Mouse (Mus musculus) neural tube, embryonic 13.5 days (tissue): ENCODE measurements around the gene Dstn. TPM values are rescaled to one million over a fixed set of nuclear protein-coding genes. Genes with fewer than 3 reads are reported as not detected.

ENCODE experiments used
- ATAC-seq: fragments of 200-750 bp; cut with Nextera tagmentation; 2 replicates; pipeline ENCODE4 v1.8.0; 2017; ENCODE audit warnings: low read depth, mild to moderate bottlenecking, moderate TSS enrichment, moderate library complexity
- H3K27ac ChIP-seq: fragments of 300-500 bp; sonication (generic); replicated peaks from 2 replicates; pipeline ENCODE4 v1.5.1; 2015; ENCODE audit warnings: moderate library complexity, mild to moderate bottlenecking, inconsistent platforms
- H3K27me3 ChIP-seq: fragments of 300-500 bp; sonication (generic); 2 replicates; pipeline ENCODE4 v1.6.1; 2015; ENCODE audit warnings: mild to moderate bottlenecking, inconsistent platforms
- H3K36me3 ChIP-seq: fragments of 300-500 bp; sonication (generic); 2 replicates; pipeline ENCODE4 v1.6.1; 2015; ENCODE audit warnings: mild to moderate bottlenecking, inconsistent platforms
- H3K4me1 ChIP-seq: fragments of 300-500 bp; sonication (generic); replicated peaks from 2 replicates; pipeline ENCODE4 v1.6.1; 2015; ENCODE audit warnings: inconsistent platforms
- H3K4me2 ChIP-seq: fragments of 300-500 bp; sonication (generic); 2 replicates; pipeline ENCODE4 v1.6.1; 2015; ENCODE audit warnings: inconsistent platforms, mild to moderate bottlenecking, moderate library complexity
- H3K4me3 ChIP-seq: fragments of 300-500 bp; sonication (generic); 2 replicates; pipeline ENCODE4 v1.5.1; 2015; ENCODE audit warnings: mild to moderate bottlenecking, inconsistent platforms
- H3K9ac ChIP-seq: fragments of 300-500 bp; sonication (generic); 2 replicates; pipeline ENCODE4 v1.6.1; 2015; ENCODE audit warnings: moderate library complexity, mild to moderate bottlenecking, inconsistent platforms
- H3K9me3 ChIP-seq: fragments of 300-500 bp; sonication (generic); 2 replicates; pipeline ENCODE4 v1.6.1; 2016; ENCODE audit warnings: inconsistent platforms
- WGBS: fragments of 180-500 bp; shearing (Covaris S2); methylation state at CpG from one replicate; pipeline ENCODE4 v1.1.7; 2015; 5-methylcytosine and 5-hydroxymethylcytosine counted together
- polyA plus RNA-seq: library from polyadenylated mRNA; unstranded; fragments of >200 nt; fragmentation: Nextera tagmentation; extraction: Ambion mirVana; gene quantifications from 2 replicates; pipeline ENCODE4 v1.2.1, GENCODE M21; 2015

Dstn gene
- polyA plus RNA-seq, 1 experiment from 2014 or later: 477 TPM

DNA sequence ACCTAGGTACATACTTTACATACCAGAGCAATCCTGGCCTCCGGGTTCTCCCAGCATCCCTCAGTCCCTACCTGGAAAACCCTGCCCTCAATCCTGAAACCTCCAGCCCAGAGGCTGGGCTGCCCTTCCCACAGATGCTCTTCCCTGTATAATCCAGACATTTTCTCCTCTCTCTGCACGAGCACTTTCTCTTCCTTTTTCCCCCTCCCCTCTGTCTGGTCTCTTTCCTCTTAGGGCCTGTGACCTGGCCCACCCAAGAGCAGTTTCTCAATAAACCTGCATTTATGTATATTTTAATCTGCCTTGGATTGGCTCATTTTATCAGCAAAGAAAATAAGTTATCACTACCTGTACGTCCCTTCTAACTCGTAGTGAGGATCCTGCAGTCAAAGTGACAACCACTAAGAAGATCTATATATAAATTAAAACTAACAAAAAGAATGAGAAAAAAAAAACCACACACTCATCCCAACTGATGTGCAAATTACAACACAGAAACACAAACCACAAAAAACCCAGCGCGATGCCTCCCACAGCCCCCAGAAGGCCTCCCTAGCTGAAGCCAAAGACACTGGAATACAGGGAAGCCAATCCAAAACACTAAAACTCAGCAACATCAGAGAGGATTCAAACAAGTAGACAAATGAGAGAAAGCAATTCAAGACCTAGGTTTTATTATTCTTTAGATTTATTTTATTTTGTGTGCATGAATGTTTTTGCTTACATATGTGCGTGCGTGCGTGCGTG lies 23.6 kb upstream of the Dstn start:
- no peaks in the 10 kb centered on the region for H3K36me3 ChIP-seq
- no peak for ATAC-seq
- no peaks in the 10 kb centered on the region for H3K9me3 ChIP-seq
- WGBS: 89% methylated on average over 10 of the region's 10 CpGs
- no peak overlapping the region for H3K9ac ChIP-seq
- H3K27ac ChIP-seq: no peak overlapping the region
- H3K4me3 ChIP-seq: no peak overlapping the region
- H3K4me1 ChIP-seq: no peaks in the 10 kb centered on the region
- no peak overlapping the region for H3K4me2 ChIP-seq
- H3K27me3 ChIP-seq: no peaks in the 10 kb centered on the region

DNA sequence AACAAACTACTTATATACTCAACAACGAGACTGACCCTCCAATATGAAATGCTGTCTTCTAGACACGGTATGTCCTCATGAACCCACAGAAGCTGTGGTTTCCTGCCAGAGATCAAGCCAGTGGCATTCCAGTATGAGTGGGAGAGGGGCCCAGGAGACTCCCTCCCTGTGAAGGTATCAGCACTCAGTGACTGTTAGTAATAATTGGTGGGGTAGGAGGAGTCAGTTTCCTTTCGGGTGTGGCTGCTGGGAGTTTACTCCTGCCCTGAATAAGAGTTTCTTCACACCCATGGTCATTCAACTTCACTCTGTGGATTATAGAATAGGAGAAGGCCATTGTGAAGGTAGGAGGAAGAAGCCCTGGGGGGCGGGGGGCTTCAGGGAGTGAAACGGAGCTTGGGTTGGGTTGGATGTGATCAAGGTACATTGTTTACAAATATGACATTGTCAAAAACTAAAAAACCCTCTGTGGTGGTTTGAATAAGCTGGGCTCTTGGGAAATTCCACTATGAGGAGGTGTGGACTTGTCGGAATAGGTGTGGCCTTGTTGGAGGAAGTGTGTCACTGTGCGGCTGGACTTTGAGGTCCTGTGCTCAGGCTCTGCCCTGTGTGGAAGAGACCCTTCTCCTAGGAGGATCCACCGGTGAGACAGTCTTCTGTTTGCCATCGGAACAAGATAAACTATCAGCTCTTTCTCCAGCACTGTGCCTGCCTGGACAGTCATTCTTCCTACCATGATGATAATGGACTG lies 15.5 kb upstream of the Dstn start:
- H3K9me3 ChIP-seq: no peaks in the 10 kb centered on the region
- 91% methylated on average over 9 of the region's 9 CpGs for WGBS
- no peak for ATAC-seq

GRCm38 (mm10) chr2:143900821-143901351 lies 14.2 kb upstream of the Dstn start:
- WGBS: 85% methylated on average over 5 of the region's 5 CpGs
- Histone ChIP-seq H3K36me3 (no peaks in the 10 kb centered on the region), H3K4me2 (no peak overlapping the region), H3K9ac (no peak overlapping the region), H3K9me3 (no peaks in the 10 kb centered on the region), H3K27ac (no peak overlapping the region), H3K27me3 (no peaks in the 10 kb centered on the region), H3K4me1 (no peaks in the 10 kb centered on the region), H3K4me3 (no peak overlapping the region)
- no peak for ATAC-seq

More for the DNA sequence above, 15.5 kb upstream of the Dstn start:
- H3K9ac ChIP-seq: no peak overlapping the region
- H3K4me2 ChIP-seq: no peak overlapping the region
- no peaks in the 10 kb centered on the region for H3K27me3 ChIP-seq
- no peak overlapping the region for H3K4me3 ChIP-seq
- H3K27ac ChIP-seq: no peak overlapping the region
- no peaks in the 10 kb centered on the region for H3K4me1 ChIP-seq
- H3K36me3 ChIP-seq: no peaks in the 10 kb centered on the region

DNA sequence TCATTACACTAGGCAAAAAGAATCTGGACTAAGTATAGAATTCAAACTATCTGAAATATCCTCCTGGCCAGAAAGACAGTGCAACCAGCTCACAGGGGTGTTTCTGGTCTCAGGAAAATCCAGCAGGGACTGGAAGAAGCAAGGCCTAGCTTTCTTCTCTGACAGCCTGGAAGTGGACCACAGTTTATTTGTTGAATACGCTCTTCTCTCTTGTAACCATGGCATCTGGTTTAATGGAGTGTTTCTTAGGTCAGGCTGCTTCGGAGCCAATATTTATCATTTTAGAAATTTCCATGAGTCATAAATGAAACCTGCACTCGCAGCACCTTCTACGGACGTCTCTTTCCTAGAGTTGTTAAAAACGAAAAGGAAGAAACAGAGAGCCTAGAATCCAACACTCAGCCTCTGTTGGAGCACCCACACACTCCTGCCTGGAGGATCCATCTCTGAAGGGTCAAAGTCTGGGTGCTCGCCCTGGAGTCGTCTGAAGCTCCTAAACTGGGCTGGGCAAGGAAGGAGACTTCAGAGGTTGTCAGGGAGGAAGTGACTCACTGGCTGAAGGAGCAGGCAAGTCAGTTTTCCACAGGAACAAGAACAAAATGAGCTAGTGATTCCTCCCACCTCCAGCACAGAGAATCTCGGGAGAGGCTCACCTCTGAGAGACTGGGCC lies 11.6 kb upstream of the Dstn start:
- Histone ChIP-seq H3K9ac (no peak overlapping the region), H3K27ac (no peak overlapping the region), H3K4me1 (no peaks in the 10 kb centered on the region), H3K4me2 (no peak overlapping the region), H3K9me3 (no peaks in the 10 kb centered on the region), H3K27me3 (no peaks in the 10 kb centered on the region), H3K36me3 (no peaks in the 10 kb centered on the region), H3K4me3 (no peak overlapping the region)
- no peak for ATAC-seq
- 78% methylated on average over 9 of the region's 9 CpGs for WGBS

DNA sequence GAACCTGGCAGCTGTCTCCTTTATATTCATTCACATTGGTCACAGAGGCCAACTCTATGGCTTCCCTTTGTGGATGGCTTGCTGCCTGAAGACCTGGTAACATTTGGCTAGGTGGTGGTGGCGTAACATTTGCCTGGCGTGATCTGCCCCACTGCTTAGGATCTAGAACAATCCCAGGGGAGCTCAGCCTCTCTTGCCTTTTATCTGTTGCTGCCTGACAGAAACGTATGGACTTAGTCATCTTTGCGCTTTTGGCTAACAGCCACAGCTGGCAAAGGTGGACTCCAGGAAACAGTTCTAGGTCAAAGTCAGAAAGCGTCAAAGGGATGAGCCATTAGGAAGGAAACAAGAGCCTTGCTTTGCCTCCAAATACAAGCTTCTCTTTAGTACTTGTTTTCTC lies 10.2 kb upstream of the Dstn start:
- H3K4me2 ChIP-seq: no peak overlapping the region
- H3K4me1 ChIP-seq: no peaks in the 10 kb centered on the region
- no peaks in the 10 kb centered on the region for H3K27me3 ChIP-seq
- no peaks in the 10 kb centered on the region for H3K9me3 ChIP-seq
- H3K27ac ChIP-seq: no peak overlapping the region
- 85% methylated on average over 5 of the region's 5 CpGs for WGBS
- no peak overlapping the region for H3K4me3 ChIP-seq
- no peak overlapping the region for H3K9ac ChIP-seq
- no peak for ATAC-seq
- no peaks in the 10 kb centered on the region for H3K36me3 ChIP-seq

GRCm38 (mm10) chr2:143909230-143909629 lies 5.9 kb upstream of the Dstn start:
- H3K4me3 ChIP-seq: no peak overlapping the region
- H3K27me3 ChIP-seq: no peaks in the 10 kb centered on the region
- H3K9me3 ChIP-seq: no peaks in the 10 kb centered on the region
- WGBS: 91% methylated on average over 2 of the region's 2 CpGs
- H3K27ac ChIP-seq: no peak overlapping the region
- no peak overlapping the region for H3K9ac ChIP-seq
- H3K4me1 ChIP-seq: 0 out of 2 replicates have a peak, but pooled peaks cover 3% of the 10 kb centered on the region
- no peak for ATAC-seq
- H3K36me3 ChIP-seq: no peaks in the 10 kb centered on the region
- H3K4me2 ChIP-seq: no peak overlapping the region

- H3K4me1 ChIP-seq: peaks cover 17% of the 10 kb centered on the region
- H3K36me3 ChIP-seq: no peaks in the 10 kb centered on the region
- no peak overlapping the region for H3K9ac ChIP-seq
- WGBS: 78% methylated on average over 2 of the region's 2 CpGs
- no peaks in the 10 kb centered on the region for H3K9me3 ChIP-seq
- H3K27ac ChIP-seq: no peak overlapping the region
- no peak overlapping the region for H3K4me2 ChIP-seq
- no peak for ATAC-seq
- no peak overlapping the region for H3K4me3 ChIP-seq
- no peaks in the 10 kb centered on the region for H3K27me3 ChIP-seq
These were observed 2.9 kb upstream of the Dstn start for GRCm38 (mm10) chr2:143912199-143912598.

DNA sequence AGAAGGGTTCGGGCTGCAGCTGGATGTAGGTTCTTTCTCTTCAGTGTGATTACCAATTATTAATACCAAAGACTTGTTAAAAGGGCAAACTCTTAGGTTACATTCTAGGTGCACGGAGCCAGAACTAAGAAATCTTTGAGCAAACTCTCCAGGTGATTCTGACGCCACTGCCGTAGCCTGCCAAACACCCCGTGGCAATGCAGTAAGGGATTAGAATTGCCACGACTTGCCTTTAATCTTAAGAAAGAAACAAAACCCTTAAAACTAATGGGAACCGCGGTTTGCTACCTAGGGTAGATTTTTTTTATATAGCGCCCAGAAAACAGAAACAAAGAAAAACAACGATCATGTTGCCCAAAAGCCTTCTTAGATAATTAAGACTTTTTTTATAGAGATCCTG lies 899 bp upstream of the Dstn start:
- 6% methylated on average over 10 of the region's 10 CpGs for WGBS
- Histone ChIP-seq H3K27ac (peak overlapping the region; percentile 98), H3K4me1 (peaks cover 38% of the 10 kb centered on the region), H3K4me2 (peak overlapping the region; percentile 87), H3K9me3 (no peaks in the 10 kb centered on the region), H3K4me3 (peak overlapping the region; percentile 85), H3K9ac (peak overlapping the region; percentile 94), H3K36me3 (no peaks in the 10 kb centered on the region), H3K27me3 (no peaks in the 10 kb centered on the region)
- no peak for ATAC-seq

DNA sequence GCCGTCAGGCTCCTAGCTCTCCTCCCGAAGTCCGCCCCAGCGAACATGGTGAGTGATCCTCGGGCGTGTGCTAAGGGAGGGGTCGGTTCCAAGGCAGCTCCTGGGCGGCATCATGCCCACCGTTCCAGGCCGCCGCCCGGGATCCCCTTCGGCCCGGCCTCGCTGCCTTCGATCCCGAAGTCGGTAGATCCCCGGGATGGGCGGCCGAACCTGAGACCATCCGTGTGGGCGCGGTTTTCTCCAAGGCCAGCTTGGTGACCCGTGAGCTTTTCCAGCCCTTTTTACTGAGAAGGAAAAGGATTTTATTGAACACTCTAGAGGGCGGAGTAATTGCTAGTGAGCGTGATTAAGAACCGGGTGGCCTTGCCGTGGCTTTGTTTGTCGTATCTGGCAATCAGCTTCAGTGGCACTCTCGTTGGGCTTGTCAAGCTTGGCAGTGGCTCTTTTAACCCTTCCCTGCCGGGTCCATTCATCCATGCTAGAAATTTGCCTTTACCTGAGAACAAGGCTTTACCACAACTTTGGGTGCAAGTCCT lies 548 bp downstream of the Dstn start:
- Histone ChIP-seq H3K9me3 (no peaks in the 10 kb centered on the region), H3K36me3 (no peaks in the 10 kb centered on the region), H3K4me2 (peak overlapping the region; percentile 87), H3K4me1 (peaks cover 50% of the 10 kb centered on the region), H3K9ac (peak overlapping the region; percentile 94), H3K4me3 (peak overlapping the region; percentile 85), H3K27ac (peak overlapping the region; percentile 98), H3K27me3 (no peaks in the 10 kb centered on the region)
- under 1% methylated on average over 32 of the region's 32 CpGs for WGBS
- ATAC-seq: peak; percentile 71

DNA sequence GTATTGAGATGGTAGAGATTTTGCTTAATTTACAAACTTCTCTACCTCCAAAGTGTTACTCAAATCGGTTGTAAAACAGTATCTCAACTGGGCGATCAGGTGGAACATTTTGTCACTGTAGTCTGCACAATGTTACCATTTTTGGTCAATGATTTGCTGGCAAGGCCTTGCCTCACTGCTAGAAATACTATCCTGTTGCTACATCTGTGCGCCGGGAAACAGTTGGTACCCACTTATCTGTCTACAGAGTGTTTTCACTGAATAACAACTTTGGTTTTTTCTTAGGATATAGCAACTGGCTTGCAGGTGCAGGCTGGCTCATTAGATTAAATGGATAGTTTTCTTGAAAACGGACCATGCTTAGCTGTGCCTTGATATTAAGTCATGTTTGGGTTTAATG lies 1.1 kb downstream of the Dstn start:
- Histone ChIP-seq H3K4me1 (peaks cover 54% of the 10 kb centered on the region), H3K9me3 (no peaks in the 10 kb centered on the region), H3K27me3 (no peaks in the 10 kb centered on the region), H3K4me2 (peak overlapping the region; percentile 87), H3K4me3 (peak overlapping the region; percentile 85), H3K36me3 (no peaks in the 10 kb centered on the region), H3K27ac (peak overlapping the region; percentile 98), H3K9ac (peak overlapping the region; percentile 94)
- WGBS: 6% methylated on average over 5 of the region's 5 CpGs
- no peak for ATAC-seq

GRCm38 (mm10) chr2:143917622-143918021 lies 2.5 kb downstream of the Dstn start:
- no peak overlapping the region for H3K9ac ChIP-seq
- H3K4me1 ChIP-seq: peaks cover 54% of the 10 kb centered on the region
- H3K4me2 ChIP-seq: peak overlapping the region; percentile 87
- no peak overlapping the region for H3K27ac ChIP-seq
- H3K36me3 ChIP-seq: no peaks in the 10 kb centered on the region
- H3K27me3 ChIP-seq: no peaks in the 10 kb centered on the region
- H3K4me3 ChIP-seq: peak overlapping the region; percentile 85; the same call in 1 of the 2 replicates
- ATAC-seq: no peak
- 73% methylated on average over 5 of the region's 5 CpGs for WGBS
- no peaks in the 10 kb centered on the region for H3K9me3 ChIP-seq
